Mouse (Mus musculus) testis, adult 2 months (tissue): Measurements from ENCODE around the gene Olfr263.

Experiments
- CTCF ChIP-seq: fragments of 200-500 bp; IDR thresholded peaks from 2 replicates; pipeline ENCODE4 v1.5.1; 2012; ENCODE audit warnings: low read depth, mild to moderate bottlenecking, inconsistent platforms, low read length, moderate library complexity; ENCODE audit not compliant: control insufficient read depth, insufficient read depth, insufficient replicate concordance
- POLR2A ChIP-seq: fragments of 200-500 bp; IDR thresholded peaks from 2 replicates; pipeline ENCODE4 v1.6.1; 2012; ENCODE audit warnings: low read depth, mild to moderate bottlenecking, inconsistent platforms, low read length, moderate library complexity; ENCODE audit not compliant: control insufficient read depth

- no peak for TF ChIP-seq CTCF
- TF ChIP-seq POLR2A: no peak; the same call in 1 of the 2 replicates
These were observed 51.4 kb downstream of the Olfr263 start for GRCm38 (mm10) chr13:21180551-21181530.
